ENCODE assay signal across 24 mouse cellular contexts in genomic region chr10:110933584-110933983, GRCm38 (mm10). TPM values are rescaled to one million over a fixed set of nuclear protein-coding genes. Genes with fewer than 3 reads are reported as not detected.
DNase-seq lines count a peak whose midpoint lies in the region; ATAC-seq lines count a peak whose summit lies in the region.
"Had no signal": no experiment of that assay in that cellular context is flagged by ENCODE, and none has a peak within 500 bp of the region (broad histone marks: within the 10 kb centered on the region; RNA-seq: fewer than 3 reads in every experiment).

No protein-coding gene starts in this region.

- no peak overlapping the region for H3K4me2 ChIP-seq in heart, embryonic 13.5 days
- no peak overlapping the region for H3K4me2 ChIP-seq in hindbrain, embryonic 16.5 days (ENCODE audit: low read length)
- H3K4me2 ChIP-seq: embryonic facial prominence, embryonic 13.5 days; embryonic facial prominence, embryonic 15.5 days; forebrain, embryonic 12.5 days had no signal

- no peak for ATAC-seq in heart, embryonic 13.5 days (ENCODE audit: extremely low read depth, insufficient number of reproducible peaks, low FRiP score, low TSS enrichment)
- ATAC-seq in hindbrain, embryonic 16.5 days: no peak
- ATAC-seq: activated CD4-positive, CD25-positive, alpha-beta regulatory T cell, adult 4 months; CD4-positive, CD25-positive, alpha-beta regulatory T cell, adult 4 months; forebrain, embryonic 14.5 days; forebrain, embryonic 16.5 days; Patski had no signal

- no peak for DNase-seq in heart, postnatal 4 days
- DNase-seq in cerebellum, postnatal 14 days: no peak
- DNase-seq: adrenal gland, adult 8-10 months; adrenal gland, postnatal 14 days; adrenal gland, postnatal 36 days; B cell, adult 2 months; cerebellum, adult 11 months; cerebellum, adult 2 months; cerebellum, adult 9-10 months; cerebellum, postnatal 10 days; cerebellum, postnatal 36 days; embryo, embryonic 11 days had no signal

- H3K4me3 ChIP-seq in heart, embryonic 13.5 days: no peak overlapping the region
- no peak overlapping the region for H3K4me3 ChIP-seq in brown adipose tissue, adult 24 weeks (ENCODE audit: insufficient read depth, low read depth, low read length)
- no peak overlapping the region for H3K4me3 ChIP-seq in hindbrain, embryonic 16.5 days (ENCODE audit: low read length)
- H3K4me3 ChIP-seq: embryonic facial prominence, embryonic 13.5 days; embryonic facial prominence, embryonic 15.5 days; forebrain, embryonic 12.5 days had no signal

- 0 out of 2 replicates have a peak overlapping the region, but pooled peaks have one; percentile 48 for H3K27ac ChIP-seq in heart, embryonic 13.5 days (replicated peaks)
- peak overlapping the region; percentile 39; the same call in 1 of the 2 replicates for H3K27ac ChIP-seq in brown adipose tissue, adult 24 weeks (replicated peaks; ENCODE audit: low read depth, low read length)
- H3K27ac ChIP-seq in hindbrain, embryonic 16.5 days (ENCODE audit: low read depth, low read length): no peak overlapping the region
- H3K27ac ChIP-seq: embryonic facial prominence, embryonic 15.5 days; forebrain, embryonic 12.5 days had no signal

- no peak overlapping the region for H3K9ac ChIP-seq in heart, embryonic 13.5 days
- H3K9ac ChIP-seq in hindbrain, embryonic 16.5 days (ENCODE audit: low read depth, low read length): no peak overlapping the region
- H3K9ac ChIP-seq: embryonic facial prominence, embryonic 13.5 days; embryonic facial prominence, embryonic 15.5 days; forebrain, embryonic 12.5 days had no signal

- peaks cover 56% of the 10 kb centered on the region for H3K4me1 ChIP-seq in heart, embryonic 13.5 days
- H3K4me1 ChIP-seq in brown adipose tissue, adult 24 weeks (ENCODE audit: control insufficient read depth, insufficient read depth, insufficient read length, low read length): peaks cover 14% of the 10 kb centered on the region; the same call in 1 of the 2 replicates
- peaks cover 28% of the 10 kb centered on the region for H3K4me1 ChIP-seq in hindbrain, embryonic 16.5 days (ENCODE audit: control insufficient read depth, insufficient read depth, low read depth, low read length)

- H3K27me3 ChIP-seq in heart, embryonic 13.5 days (replicated peaks): no peaks in the 10 kb centered on the region
- no peaks in the 10 kb centered on the region for H3K27me3 ChIP-seq in hindbrain, embryonic 16.5 days (replicated peaks; ENCODE audit: control insufficient read depth, insufficient read depth, low read length)
- H3K27me3 ChIP-seq: embryonic facial prominence, embryonic 13.5 days; embryonic facial prominence, embryonic 15.5 days; forebrain, embryonic 12.5 days; Patski had no signal

- peaks cover 53% of the 10 kb centered on the region for H3K36me3 ChIP-seq in heart, embryonic 13.5 days
- H3K36me3 ChIP-seq in hindbrain, embryonic 16.5 days (ENCODE audit: control insufficient read depth, insufficient read depth, low read length): peaks cover 2% of the 10 kb centered on the region; the same call in 1 of the 2 replicates

- WGBS in heart, embryonic 13.5 days: 69% methylated on average over 5 of the region's 5 CpGs
- 77% methylated on average over 5 of the region's 5 CpGs for WGBS in hindbrain, embryonic 16.5 days

- H3K9me3 ChIP-seq in heart, embryonic 13.5 days: no peaks in the 10 kb centered on the region
- no peaks in the 10 kb centered on the region for H3K9me3 ChIP-seq in hindbrain, embryonic 16.5 days (ENCODE audit: control insufficient read depth, low read length)
- H3K9me3 ChIP-seq: embryonic facial prominence, embryonic 13.5 days; embryonic facial prominence, embryonic 15.5 days; forebrain, embryonic 12.5 days; G1E had no signal

RNA-seq across cellular contexts. Expression of gene Csrp2, which starts 14.0 kb away (rescaled TPM):
- polyA plus RNA-seq in heart, embryonic 13.5 days (2015; fragmentation: Nextera tagmentation; extraction: Ambion mirVana): 377 and 414 TPM in 2 replicates
- total RNA-seq in heart, postnatal 4 days (2021): 100 to 1,000 TPM; 267 to 274 TPM
- 83.0 and 104 TPM in 2 replicates for polyA plus RNA-seq in brown adipose tissue, adult 24 weeks (2012; ENCODE audit: insufficient read depth, insufficient read length, missing spikeins)
- 120 and 121 TPM in 2 replicates for polyA plus RNA-seq in hindbrain, embryonic 16.5 days (2015; fragmentation: Nextera tagmentation; extraction: Ambion mirVana)
- polyA plus RNA-seq: G1E had no signal
